Mouse (Mus musculus): ENCODE results near the gene Nostrin. TPM values are rescaled to one million over a fixed set of nuclear protein-coding genes. Genes with fewer than 3 reads are reported as not detected.

The Nostrin gene
- total and polyA plus RNA-seq, 2 experiments from 2014 or later, result 6.9 to 7.7 TPM

GRCm38 (mm10) chr2:69179721-69180120, 44.1 kb downstream of the Nostrin start:
- DNase-seq (ENCODE audit: low spot score), result no peak
- Histone ChIP-seq H3K9me3 (replicated peaks; ENCODE audit: control insufficient read depth, low read length) (no peaks in the 10 kb centered on the region), H3K4me1 (ENCODE audit: control insufficient read depth, insufficient read depth) (no peaks in the 10 kb centered on the region), H3K4me2 (ENCODE audit: low read depth, low read length) (no peak overlapping the region), H3K36me3 (replicated peaks; ENCODE audit: control insufficient read depth, insufficient read depth, low read length) (0 out of 2 replicates have a peak, but pooled peaks cover 2% of the 10 kb centered on the region), H3K27me3 (ENCODE audit: control insufficient read depth, insufficient read depth, low read length) (no peaks in the 10 kb centered on the region), H3K27ac (ENCODE audit: low read depth) (no peak overlapping the region), H3K4me3 (ENCODE audit: low read depth, low read length) (no peak overlapping the region), H3K9ac (replicated peaks; ENCODE audit: low read depth, low read length) (no peak overlapping the region)
- no peak for ATAC-seq (ENCODE audit: insufficient read depth, low read depth)
- 86% methylated on average over 4 of the region's 4 CpGs for WGBS
- no peak for TF ChIP-seq CTCF (IDR thresholded peaks at IDR 0.05; ENCODE audit: low read depth)
- no peak for TF ChIP-seq EP300 (IDR thresholded peaks at IDR 0.05; ENCODE audit: low read depth)

DNA sequence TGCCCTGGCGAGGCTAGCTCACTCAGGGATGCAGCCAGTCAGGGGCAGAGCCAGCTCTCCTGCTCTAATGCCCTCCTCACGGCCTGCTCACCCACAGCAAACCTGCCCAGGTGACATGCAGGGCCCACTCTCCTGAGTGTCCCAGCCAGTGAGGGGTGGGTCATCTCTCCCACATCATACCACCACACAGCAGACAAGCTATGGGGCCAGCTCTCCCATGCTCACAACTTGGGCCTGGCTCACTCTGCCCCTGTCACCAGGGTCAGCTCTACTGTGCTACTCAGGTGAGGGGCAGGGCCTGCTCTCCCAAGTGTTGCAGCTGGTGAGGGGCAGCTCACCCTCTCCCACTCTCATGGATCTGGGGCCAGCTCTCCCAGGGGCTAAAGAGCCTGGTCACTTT, 52.4 kb downstream of the Nostrin start:
- H3K4me1 ChIP-seq (ENCODE audit: control insufficient read depth, insufficient read depth), result no peaks in the 10 kb centered on the region
- peaks cover 15% of the 10 kb centered on the region for H3K36me3 ChIP-seq (replicated peaks; ENCODE audit: control insufficient read depth, insufficient read depth, low read length)
- no peak overlapping the region for H3K9ac ChIP-seq (replicated peaks; ENCODE audit: low read depth, low read length)
- no peak for TF ChIP-seq EP300 (IDR thresholded peaks at IDR 0.05; ENCODE audit: low read depth)
- TF ChIP-seq CTCF (IDR thresholded peaks at IDR 0.05; ENCODE audit: low read depth), result no peak
- no peak overlapping the region for H3K27ac ChIP-seq (ENCODE audit: low read depth)
- no peaks in the 10 kb centered on the region for H3K9me3 ChIP-seq (replicated peaks; ENCODE audit: control insufficient read depth, low read length)
- 83% methylated on average over 2 of the region's 2 CpGs for WGBS
- H3K27me3 ChIP-seq (ENCODE audit: control insufficient read depth, insufficient read depth, low read length), result no peaks in the 10 kb centered on the region
- ATAC-seq (ENCODE audit: insufficient read depth, low read depth) (no peak), DNase-seq (ENCODE audit: low spot score) (no peak)
- no peak overlapping the region for H3K4me2 ChIP-seq (ENCODE audit: low read depth, low read length)
- no peak overlapping the region for H3K4me3 ChIP-seq (ENCODE audit: low read depth, low read length)

GRCm38 (mm10) chr2:69188732-69189131, 53.1 kb downstream of the Nostrin start:
- no peak overlapping the region for H3K27ac ChIP-seq (ENCODE audit: low read depth)
- peaks cover 22% of the 10 kb centered on the region for H3K36me3 ChIP-seq (replicated peaks; ENCODE audit: control insufficient read depth, insufficient read depth, low read length)
- no peaks in the 10 kb centered on the region for H3K9me3 ChIP-seq (replicated peaks; ENCODE audit: control insufficient read depth, low read length)
- H3K4me3 ChIP-seq (ENCODE audit: low read depth, low read length), result no peak overlapping the region
- no peaks in the 10 kb centered on the region for H3K27me3 ChIP-seq (ENCODE audit: control insufficient read depth, insufficient read depth, low read length)
- ATAC-seq (ENCODE audit: insufficient read depth, low read depth), result no peak
- no peak overlapping the region for H3K9ac ChIP-seq (replicated peaks; ENCODE audit: low read depth, low read length)
- WGBS, result 68% methylated on average over 6 of the region's 6 CpGs
- no peak for DNase-seq (ENCODE audit: low spot score)
- no peak overlapping the region for H3K4me2 ChIP-seq (ENCODE audit: low read depth, low read length)
- TF ChIP-seq EP300 (IDR thresholded peaks at IDR 0.05; ENCODE audit: low read depth), result no peak
- no peak for TF ChIP-seq CTCF (IDR thresholded peaks at IDR 0.05; ENCODE audit: low read depth)
- H3K4me1 ChIP-seq (ENCODE audit: control insufficient read depth, insufficient read depth), result no peaks in the 10 kb centered on the region

DNA sequence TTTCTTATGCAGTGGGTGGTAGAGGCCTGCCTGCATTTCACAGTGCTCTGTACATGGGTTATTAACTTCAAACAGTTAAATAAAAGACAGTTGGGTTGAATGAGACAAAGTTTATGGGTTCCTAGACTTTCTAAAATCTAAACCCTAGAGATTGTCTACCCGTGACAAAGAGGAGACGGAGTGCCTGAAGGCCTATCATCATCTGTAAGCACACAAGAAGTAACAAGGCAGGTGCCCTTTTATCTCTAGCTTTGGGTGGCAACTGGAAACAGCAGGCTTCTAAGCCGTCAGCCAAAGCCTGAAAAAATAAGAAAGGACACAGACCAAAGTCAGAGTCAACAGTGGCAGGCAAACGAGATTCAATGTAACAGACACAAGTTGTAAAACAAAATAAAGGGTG, 53.6 kb downstream of the Nostrin start:
- Histone ChIP-seq H3K27me3 (ENCODE audit: control insufficient read depth, insufficient read depth, low read length) (no peaks in the 10 kb centered on the region), H3K27ac (ENCODE audit: low read depth) (no peak overlapping the region), H3K4me1 (ENCODE audit: control insufficient read depth, insufficient read depth) (no peaks in the 10 kb centered on the region), H3K4me3 (ENCODE audit: low read depth, low read length) (no peak overlapping the region), H3K9me3 (replicated peaks; ENCODE audit: control insufficient read depth, low read length) (no peaks in the 10 kb centered on the region), H3K9ac (replicated peaks; ENCODE audit: low read depth, low read length) (no peak overlapping the region), H3K36me3 (replicated peaks; ENCODE audit: control insufficient read depth, insufficient read depth, low read length) (peaks cover 27% of the 10 kb centered on the region), H3K4me2 (ENCODE audit: low read depth, low read length) (no peak overlapping the region)
- ATAC-seq (ENCODE audit: insufficient read depth, low read depth) (no peak), DNase-seq (ENCODE audit: low spot score) (no peak)
- TF ChIP-seq CTCF (IDR thresholded peaks at IDR 0.05; ENCODE audit: low read depth) (no peak), EP300 (IDR thresholded peaks at IDR 0.05; ENCODE audit: low read depth) (no peak)
- 79% methylated on average over 4 of the region's 4 CpGs for WGBS

- no peaks in the 10 kb centered on the region for H3K27me3 ChIP-seq (ENCODE audit: control insufficient read depth, insufficient read depth, low read length)
- H3K36me3 ChIP-seq (replicated peaks; ENCODE audit: control insufficient read depth, insufficient read depth, low read length), result peaks cover 30% of the 10 kb centered on the region
- TF ChIP-seq EP300 (IDR thresholded peaks at IDR 0.05; ENCODE audit: low read depth) (no peak), CTCF (IDR thresholded peaks at IDR 0.05; ENCODE audit: low read depth) (no peak)
- 76% methylated on average over 5 of the region's 5 CpGs for WGBS
- DNase-seq (ENCODE audit: low spot score) (no peak), ATAC-seq (ENCODE audit: insufficient read depth, low read depth) (no peak)
- H3K27ac ChIP-seq (ENCODE audit: low read depth), result no peak overlapping the region
- no peak overlapping the region for H3K4me3 ChIP-seq (ENCODE audit: low read depth, low read length)
- no peaks in the 10 kb centered on the region for H3K9me3 ChIP-seq (replicated peaks; ENCODE audit: control insufficient read depth, low read length)
- H3K9ac ChIP-seq (replicated peaks; ENCODE audit: low read depth, low read length), result no peak overlapping the region
- H3K4me2 ChIP-seq (ENCODE audit: low read depth, low read length), result no peak overlapping the region
- no peaks in the 10 kb centered on the region for H3K4me1 ChIP-seq (ENCODE audit: control insufficient read depth, insufficient read depth)
Observed at GRCm38 (mm10) chr2:69191059-69191458, 55.5 kb downstream of the Nostrin start.

- Histone ChIP-seq H3K27ac (ENCODE audit: low read depth) (no peak overlapping the region), H3K4me2 (ENCODE audit: low read depth, low read length) (no peak overlapping the region), H3K4me3 (ENCODE audit: low read depth, low read length) (no peak overlapping the region), H3K27me3 (ENCODE audit: control insufficient read depth, insufficient read depth, low read length) (no peaks in the 10 kb centered on the region), H3K4me1 (ENCODE audit: control insufficient read depth, insufficient read depth) (no peaks in the 10 kb centered on the region), H3K36me3 (replicated peaks; ENCODE audit: control insufficient read depth, insufficient read depth, low read length) (peaks cover 45% of the 10 kb centered on the region), H3K9ac (replicated peaks; ENCODE audit: low read depth, low read length) (no peak overlapping the region), H3K9me3 (replicated peaks; ENCODE audit: control insufficient read depth, low read length) (no peaks in the 10 kb centered on the region)
- 85% methylated on average over 5 of the region's 5 CpGs for WGBS
- ATAC-seq (ENCODE audit: insufficient read depth, low read depth) (no peak), DNase-seq (ENCODE audit: low spot score) (no peak)
- TF ChIP-seq EP300 (IDR thresholded peaks at IDR 0.05; ENCODE audit: low read depth), result no peak
- no peak for TF ChIP-seq CTCF (IDR thresholded peaks at IDR 0.05; ENCODE audit: low read depth)
Observed at GRCm38 (mm10) chr2:69193555-69193954, 58.0 kb downstream of the Nostrin start.

Data from heart, postnatal 0 days (tissue).